ENCODE assay signal across 9 mouse cellular contexts in genomic region chr9:87015288-87015937, GRCm38 (mm10). TPM values are rescaled to one million over a fixed set of nuclear protein-coding genes. Genes with fewer than 3 reads are reported as not detected.
A peak's percentile ranks its signal among the peaks of the same experiment; 100 is the strongest.
DNase-seq lines count a peak whose midpoint lies in the region; ATAC-seq lines count a peak whose summit lies in the region.
"Had no signal": no experiment of that assay in that cellular context is flagged by ENCODE, and none has a peak within 500 bp of the region (broad histone marks: within the 10 kb centered on the region; RNA-seq: fewer than 3 reads in every experiment).

Ripply2 (plus strand) TSS chr9:87015537.

- H3K4me2 ChIP-seq in hindbrain, embryonic 14.5 days (replicated peaks), result peak within 1 kb of the TSS; percentile 82

- under 1% methylated on average over 71 of the region's 71 CpGs for WGBS in embryonic facial prominence, embryonic 10.5 days
- WGBS in hindbrain, embryonic 14.5 days, result under 1% methylated on average over 71 of the region's 71 CpGs

- ATAC-seq in hindbrain, embryonic 14.5 days (ENCODE audit: low FRiP score), result peak; percentile 86

- H3K9me3 ChIP-seq in embryonic facial prominence, embryonic 10.5 days, result no peaks in the 10 kb centered on the region
- no peaks in the 10 kb centered on the region for H3K9me3 ChIP-seq in hindbrain, embryonic 14.5 days (ENCODE audit: control insufficient read depth, low read length)

- DNase-seq in adrenal gland, postnatal 10 days, result peak; percentile 24
- DNase-seq in adrenal gland, adult 18-20 months (ENCODE audit: low spot score in 2 of 2), result no peak
- DNase-seq in Muller cell, postnatal 12 days (ENCODE audit: inconsistent ontology term), result peak; percentile 35
- peak; percentile 64 for DNase-seq in embryonic facial prominence, embryonic 10.5 days (ENCODE audit: low spot score)
- DNase-seq in hindbrain, embryonic 14.5 days (ENCODE audit: low spot score), result no peak
- DNase-seq in liver, result peak; percentile 12
- DNase-seq in right cerebral cortex, adult 18-20 months, result peak; percentile 54
- no peak for DNase-seq in urinary bladder, postnatal 36 days (ENCODE audit: low spot score in 2 of 2)

- peak within 1 kb of the TSS; percentile 60 for H3K4me3 ChIP-seq in embryonic facial prominence, embryonic 10.5 days
- H3K4me3 ChIP-seq in hindbrain, embryonic 14.5 days (replicated peaks; ENCODE audit: low read length), result peak within 1 kb of the TSS; percentile 63

- peaks cover 11% of the 10 kb centered on the region for H3K4me1 ChIP-seq in embryonic facial prominence, embryonic 10.5 days
- 0 out of 2 replicates have a peak, but pooled peaks cover 3% of the 10 kb centered on the region for H3K4me1 ChIP-seq in hindbrain, embryonic 14.5 days (replicated peaks; ENCODE audit: control insufficient read depth, insufficient read depth, low read length)

- H3K27me3 ChIP-seq in embryonic facial prominence, embryonic 10.5 days (replicated peaks; ENCODE audit: low read depth, poor library complexity, severe bottlenecking), result peaks cover 57% of the 10 kb centered on the region
- H3K27me3 ChIP-seq in hindbrain, embryonic 14.5 days (ENCODE audit: control insufficient read depth, insufficient read depth, low read length), result peaks cover 4% of the 10 kb centered on the region; the same call in 1 of the 2 replicates

- H3K9ac ChIP-seq in hindbrain, embryonic 14.5 days, result peak within 1 kb of the TSS; percentile 78

- H3K27ac ChIP-seq in embryonic facial prominence, embryonic 10.5 days (replicated peaks), result no peak within 1 kb of the TSS; the same call in 1 of the 2 replicates
- peak within 1 kb of the TSS; percentile 59 for H3K27ac ChIP-seq in hindbrain, embryonic 14.5 days

- no peaks in the 10 kb centered on the region for H3K36me3 ChIP-seq in embryonic facial prominence, embryonic 10.5 days (replicated peaks)
- no peaks in the 10 kb centered on the region for H3K36me3 ChIP-seq in hindbrain, embryonic 14.5 days (replicated peaks; ENCODE audit: control insufficient read depth, insufficient read depth)

RNA-seq across cellular contexts. Expression of gene Ripply2, which starts in this region (rescaled TPM):
- under 1 TPM; 0.45 to 0.70 TPM for total RNA-seq in adrenal gland, postnatal 10 days (2021)
- total RNA-seq in adrenal gland, adult 18-20 months (2021), result under 1 TPM; 0.83 to 0.93 TPM
- polyA plus RNA-seq in embryonic facial prominence, embryonic 10.5 days (2016; fragmentation: Nextera tagmentation; extraction: Ambion mirVana), result 0.67 TPM in 1 of 2 replicates, not detected in the other
- 8.5 and 8.8 TPM in 2 replicates for polyA plus RNA-seq in hindbrain, embryonic 14.5 days (2014; fragmentation: Nextera tagmentation; extraction: Ambion mirVana)
- total RNA-seq: gastrocnemius, postnatal 4 days had no signal

Comparison
In these comparisons a context has a peak if more than half of its experiments do, and no peak if none do; other contexts are left out.
1. Peak in DNase-seq in adrenal gland, postnatal 10 days; RNA of the gene not detected or under 1 TPM.
2. Peak in DNase-seq and H3K4me3 ChIP-seq in embryonic facial prominence, embryonic 10.5 days; RNA of the gene not detected or under 1 TPM.
3. DNase-seq: peak in Muller cell, postnatal 12 days (single experiment), liver (single experiment) and right cerebral cortex, adult 18-20 months (single experiment); none in adrenal gland, adult 18-20 months (0 of 2), hindbrain, embryonic 14.5 days (single experiment) and urinary bladder, postnatal 36 days (0 of 2).